Comparison of ENCODE assay signal across 10 mouse cellular contexts in genomic region chr2:110269281-110269680, GRCm38 (mm10). TPM values are rescaled to one million over a fixed set of nuclear protein-coding genes. Genes with fewer than 3 reads are reported as not detected.
DNase-seq lines count a peak whose midpoint lies in the region; ATAC-seq lines count a peak whose summit lies in the region.
"Had no signal": no experiment of that assay in that cellular context is flagged by ENCODE, and none has a peak within 500 bp of the region (broad histone marks: within the 10 kb centered on the region; RNA-seq: fewer than 3 reads in every experiment).

No protein-coding gene starts in this region.

- H3K4me2 ChIP-seq in intestine, embryonic 16.5 days (ENCODE audit: low read depth, low read length) = no peak overlapping the region
- H3K4me2 ChIP-seq: hindbrain, embryonic 13.5 days had no signal

- WGBS in heart, embryonic 10.5 days = 85% methylated on average over 3 of the region's 3 CpGs
- WGBS in intestine, embryonic 16.5 days = 58% methylated on average over 3 of the region's 3 CpGs

- H3K36me3 ChIP-seq in heart, embryonic 10.5 days = no peaks in the 10 kb centered on the region
- H3K36me3 ChIP-seq in intestine, embryonic 16.5 days (ENCODE audit: control insufficient read depth, insufficient read depth, low read length) = no peaks in the 10 kb centered on the region
- H3K36me3 ChIP-seq: hindbrain, embryonic 13.5 days had no signal

- no peaks in the 10 kb centered on the region for H3K27me3 ChIP-seq in heart, embryonic 10.5 days (ENCODE audit: insufficient read depth, poor library complexity, severe bottlenecking)
- H3K27me3 ChIP-seq in intestine, embryonic 16.5 days (replicated peaks; ENCODE audit: control insufficient read depth, insufficient read depth, low read length) = no peaks in the 10 kb centered on the region
- H3K27me3 ChIP-seq: hindbrain, embryonic 13.5 days had no signal

- no peaks in the 10 kb centered on the region for H3K4me1 ChIP-seq in heart, embryonic 10.5 days
- no peaks in the 10 kb centered on the region; the same call in 1 of the 2 replicates for H3K4me1 ChIP-seq in intestine, embryonic 16.5 days (ENCODE audit: control insufficient read depth, insufficient read depth, low read length)
- H3K4me1 ChIP-seq: hindbrain, embryonic 13.5 days had no signal

- DNase-seq in heart, adult 18-20 months = peak; percentile 60 to 73
- no peak for DNase-seq in heart, embryonic 10.5 days (ENCODE audit: low spot score)
- DNase-seq in testis, postnatal 14 days (ENCODE audit: low spot score) = peak; percentile 4
- DNase-seq in testis, postnatal 10 days (ENCODE audit: low spot score) = no peak
- no peak for DNase-seq in cerebellum, postnatal 10 days
- no peak for DNase-seq in right cerebral cortex, adult 2 months (ENCODE audit: low spot score in 2 of 2)

- H3K9me3 ChIP-seq in heart, embryonic 10.5 days = no peaks in the 10 kb centered on the region
- no peaks in the 10 kb centered on the region for H3K9me3 ChIP-seq in intestine, embryonic 16.5 days (ENCODE audit: control insufficient read depth, low read length)
- H3K9me3 ChIP-seq: hindbrain, embryonic 13.5 days had no signal

- ATAC-seq in intestine, embryonic 16.5 days = peak; percentile 59; the same call in 1 of the 2 replicates
- no peak for ATAC-seq in erythroblast, adult 5-6 weeks (replicated peaks; ENCODE audit: low FRiP score, poor library complexity, severe bottlenecking)

- no peak overlapping the region for H3K27ac ChIP-seq in heart, embryonic 10.5 days
- no peak overlapping the region for H3K27ac ChIP-seq in intestine, embryonic 16.5 days (ENCODE audit: low read length)
- H3K27ac ChIP-seq: hindbrain, embryonic 13.5 days had no signal

- no peak overlapping the region for H3K9ac ChIP-seq in intestine, embryonic 16.5 days (ENCODE audit: low read depth, low read length)
- H3K9ac ChIP-seq: hindbrain, embryonic 13.5 days had no signal

- H3K4me3 ChIP-seq in heart, embryonic 10.5 days = no peak overlapping the region
- no peak overlapping the region for H3K4me3 ChIP-seq in intestine, embryonic 16.5 days (ENCODE audit: low read length)
- H3K4me3 ChIP-seq: hindbrain, embryonic 13.5 days had no signal

RNA-seq across cellular contexts. Expression of gene Bbox1, which starts 45.1 kb away (rescaled TPM):
- total RNA-seq in heart, adult 18-20 months (2021) = under 1 TPM in 1 of 2 experiments, not detected in 1; 0.49 TPM
- 0.31 TPM in 1 of 2 replicates, not detected in the other for polyA plus RNA-seq in heart, embryonic 10.5 days (2016; fragmentation: Nextera tagmentation; extraction: Ambion mirVana)
- 0.82 and 1.5 TPM in 2 replicates for polyA plus RNA-seq in intestine, embryonic 16.5 days (2015; fragmentation: Nextera tagmentation; extraction: Ambion mirVana)
- not detected in 2 replicates for total RNA-seq in erythroblast, adult 5-6 weeks (2015; ENCODE audit: low replicate concordance)
- not detected in 2 replicates for total RNA-seq in erythroblast, adult 5-6 weeks (2017; ENCODE audit: low replicate concordance)
- total RNA-seq: MEL had no signal
- polyA plus RNA-seq: hindbrain, embryonic 13.5 days had no signal

Comparison
In these comparisons a context has a peak if more than half of its experiments do, and no peak if none do; other contexts are left out.
1. DNase-seq: peak in heart, adult 18-20 months (2 of 2) and testis, postnatal 14 days (single experiment); none in heart, embryonic 10.5 days (single experiment), testis, postnatal 10 days (single experiment), cerebellum, postnatal 10 days (0 of 2) and right cerebral cortex, adult 2 months (0 of 2).